Mouse (Mus musculus) limb, embryonic 11.5 days (tissue): ENCODE results near the gene Mepce. TPM values are rescaled to one million over a fixed set of nuclear protein-coding genes. Genes with fewer than 3 reads are reported as not detected.
A peak's percentile ranks its signal among the peaks of the same experiment; 100 is the strongest.

Experiments
- ATAC-seq: fragments of 200-750 bp; cut with Nextera tagmentation; 2 replicates; pipeline ENCODE4 v1.8.0; 2017; ENCODE audit warnings: low read depth; ENCODE audit not compliant: insufficient number of reproducible peaks, low FRiP score, low TSS enrichment
- DNase-seq: peaks from one replicate; pipeline ENCODE4 v3.0.0-alpha.2; 2015; ENCODE audit warnings: low spot score
- H3K27ac ChIP-seq: fragments of 300-500 bp; sonication (generic); replicated peaks from 2 replicates; pipeline ENCODE4 v1.5.1; 2014; ENCODE audit warnings: low read depth, mild to moderate bottlenecking, low read length
- H3K27me3 ChIP-seq: fragments of 300-500 bp; sonication (generic); 2 replicates; pipeline ENCODE4 v1.6.1; 2014; ENCODE audit warnings: mild to moderate bottlenecking, low read length, mixed read lengths; ENCODE audit not compliant: control insufficient read depth, insufficient read depth
- H3K36me3 ChIP-seq: fragments of 300-500 bp; sonication (generic); 2 replicates; pipeline ENCODE4 v1.6.1; 2014; ENCODE audit warnings: mild to moderate bottlenecking, low read length, moderate library complexity, mixed read lengths; ENCODE audit not compliant: control insufficient read depth, insufficient read depth
- H3K4me1 ChIP-seq: fragments of 300-500 bp; sonication (generic); 2 replicates; pipeline ENCODE4 v1.6.1; 2014; ENCODE audit warnings: low read length, mixed read lengths; ENCODE audit not compliant: control insufficient read depth, insufficient read depth
- H3K4me2 ChIP-seq: fragments of 300-500 bp; sonication (generic); 2 replicates; pipeline ENCODE4 v1.6.1; 2014; ENCODE audit warnings: low read depth, mild to moderate bottlenecking, moderate library complexity; ENCODE audit not compliant: severe bottlenecking
- H3K4me3 ChIP-seq: fragments of 300-500 bp; sonication (generic); 2 replicates; pipeline ENCODE4 v1.5.1; 2014; ENCODE audit warnings: low read depth, low read length
- H3K9ac ChIP-seq: fragments of 300-500 bp; sonication (generic); 2 replicates; pipeline ENCODE4 v1.6.1; 2014; ENCODE audit warnings: mild to moderate bottlenecking, low read length
- H3K9me3 ChIP-seq: fragments of 300-500 bp; sonication (generic); 2 replicates; pipeline ENCODE4 v1.6.1; 2016; ENCODE audit warnings: low read length; ENCODE audit not compliant: control insufficient read depth
- WGBS: fragments of 180-500 bp; shearing (Covaris S2); extraction: QIAGEN DNeasy Blood & Tissue Kit; methylation state at CpG from one replicate; pipeline ENCODE4 v1.1.7; 2014; 5-methylcytosine and 5-hydroxymethylcytosine counted together
- polyA plus RNA-seq: library from polyadenylated mRNA; unstranded; fragments of >200 nt; fragmentation: Nextera tagmentation; extraction: Ambion mirVana; gene quantifications from 2 replicates; pipeline ENCODE4 v1.2.1, GENCODE M21; 2014

Gene Mepce
- polyA plus RNA-seq, 1 experiment from 2014 or later = 12.0 TPM

DNA sequence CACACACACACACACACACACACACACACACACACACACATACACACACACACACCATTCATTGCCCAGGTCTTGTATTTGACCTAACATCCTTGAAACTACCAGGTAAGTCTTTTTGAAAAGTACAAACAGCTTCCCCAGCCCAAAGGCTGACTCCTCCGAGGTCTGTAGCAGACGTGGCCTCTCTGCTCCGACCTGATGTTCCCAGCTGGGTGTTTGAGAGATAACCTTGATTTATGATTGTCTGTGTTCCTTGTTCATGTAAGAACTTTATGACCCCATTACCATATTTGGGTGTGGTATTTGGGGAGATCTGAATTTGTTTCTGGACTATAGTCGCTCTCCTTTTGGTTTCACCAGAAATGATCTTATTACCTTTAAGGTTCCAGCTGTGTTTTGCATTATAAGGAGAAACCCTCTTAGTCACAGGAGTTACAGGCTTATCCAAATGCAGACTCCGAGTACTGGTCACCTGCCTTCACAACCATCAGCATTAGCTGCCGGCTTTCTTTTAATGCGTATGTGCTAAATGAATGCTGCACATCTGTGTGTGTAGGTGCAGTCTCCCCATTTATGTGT is 10.1 kb downstream of the Mepce start:
- 75% methylated on average over 7 of the region's 7 CpGs for WGBS
- Histone ChIP-seq H3K27ac (no peak overlapping the region), H3K4me1 (0 out of 2 replicates have a peak, but pooled peaks cover 7% of the 10 kb centered on the region), H3K36me3 (peaks cover 9% of the 10 kb centered on the region), H3K4me2 (no peak overlapping the region), H3K9ac (no peak overlapping the region), H3K4me3 (no peak overlapping the region), H3K9me3 (no peaks in the 10 kb centered on the region), H3K27me3 (no peaks in the 10 kb centered on the region)
- ATAC-seq (no peak), DNase-seq (no peak)

DNA sequence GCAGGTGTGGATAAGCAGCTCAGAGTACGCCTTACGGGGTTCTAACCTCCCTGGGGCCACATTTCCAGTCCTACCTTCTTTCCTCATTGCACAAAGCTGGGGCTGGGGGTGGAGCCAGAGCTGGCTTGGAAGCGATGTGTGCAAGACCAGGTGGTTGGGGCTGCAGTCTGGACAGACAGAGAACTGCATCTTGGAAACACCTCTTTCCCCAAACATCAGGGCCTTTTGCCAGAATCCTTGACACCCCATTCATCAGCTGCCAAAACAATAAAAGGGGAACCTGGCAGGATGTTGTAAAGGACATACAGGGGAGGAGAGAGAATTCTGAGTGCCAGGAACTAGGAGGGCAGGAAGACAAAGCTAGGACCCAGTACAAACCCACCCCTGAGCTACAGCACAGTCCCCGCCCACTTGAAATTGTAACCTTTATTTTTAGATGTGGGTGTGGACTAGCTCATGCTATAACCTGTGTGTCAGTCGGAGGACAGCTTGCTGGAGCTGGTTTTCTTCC is 11.0 kb downstream of the Mepce start:
- Histone ChIP-seq H3K4me3 (no peak overlapping the region), H3K4me2 (no peak overlapping the region), H3K9me3 (no peaks in the 10 kb centered on the region), H3K4me1 (0 out of 2 replicates have a peak, but pooled peaks cover 7% of the 10 kb centered on the region), H3K27me3 (no peaks in the 10 kb centered on the region), H3K27ac (no peak overlapping the region), H3K36me3 (peaks cover 3% of the 10 kb centered on the region), H3K9ac (no peak overlapping the region)
- WGBS = 34% methylated on average over 5 of the region's 5 CpGs
- no peak for DNase-seq
- peak; percentile 46; the same call in 1 of the 2 replicates for ATAC-seq

DNA sequence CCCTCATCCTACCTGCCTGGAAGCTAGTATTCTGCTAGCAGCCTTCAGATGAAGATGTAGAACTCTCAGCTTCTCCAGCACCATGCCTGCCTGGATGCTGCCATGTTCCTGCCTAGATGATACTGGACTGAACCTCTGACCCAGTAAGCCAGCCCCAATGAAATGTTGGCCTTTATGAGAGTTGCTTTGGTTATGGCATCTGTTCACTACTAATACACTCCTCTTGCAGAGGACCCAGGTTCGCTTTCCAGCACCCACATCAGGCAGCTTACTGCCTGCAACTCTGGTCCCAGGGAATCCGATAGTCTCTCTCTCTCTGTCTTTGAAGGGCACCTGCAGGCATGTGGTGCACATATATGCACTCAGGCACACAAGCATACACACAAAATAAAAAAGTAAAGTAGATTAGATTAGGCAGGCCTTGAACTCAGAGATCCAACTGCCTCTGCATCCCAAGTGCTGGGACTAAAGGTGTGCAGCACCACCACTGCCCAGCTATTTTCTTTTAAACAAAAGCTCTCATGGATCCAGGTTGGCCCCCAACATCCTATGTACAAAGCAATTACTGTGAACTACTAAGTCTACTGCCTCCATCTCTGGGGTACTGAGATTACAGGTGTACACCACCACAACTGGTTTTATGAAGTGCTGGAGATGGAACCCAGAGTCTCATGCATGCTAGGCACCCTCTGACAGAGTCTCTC is 11.7 kb downstream of the Mepce start:
- Histone ChIP-seq H3K4me1 (0 out of 2 replicates have a peak, but pooled peaks cover 7% of the 10 kb centered on the region), H3K27me3 (no peaks in the 10 kb centered on the region), H3K9ac (no peak overlapping the region), H3K27ac (no peak overlapping the region), H3K9me3 (no peaks in the 10 kb centered on the region), H3K4me2 (no peak overlapping the region), H3K4me3 (no peak overlapping the region), H3K36me3 (no peaks in the 10 kb centered on the region; the same call in 1 of the 2 replicates)
- 94% methylated on average over 2 of the region's 2 CpGs for WGBS
- ATAC-seq (no peak), DNase-seq (no peak)

- no peak for DNase-seq
- Histone ChIP-seq H3K36me3 (no peaks in the 10 kb centered on the region), H3K9me3 (no peaks in the 10 kb centered on the region), H3K9ac (no peak overlapping the region), H3K27ac (no peak overlapping the region), H3K4me2 (no peak overlapping the region), H3K4me3 (no peak overlapping the region), H3K27me3 (no peaks in the 10 kb centered on the region), H3K4me1 (no peaks in the 10 kb centered on the region)
- ATAC-seq = no peak
Measured at GRCm38 (mm10) chr5:137772755-137773154, 14.7 kb downstream of the Mepce start.

GRCm38 (mm10) chr5:137770709-137771108 is 16.7 kb downstream of the Mepce start:
- Histone ChIP-seq H3K27me3 (no peaks in the 10 kb centered on the region), H3K4me1 (no peaks in the 10 kb centered on the region), H3K27ac (no peak overlapping the region), H3K9ac (no peak overlapping the region), H3K9me3 (no peaks in the 10 kb centered on the region), H3K4me3 (no peak overlapping the region), H3K36me3 (no peaks in the 10 kb centered on the region), H3K4me2 (no peak overlapping the region)
- WGBS = 43% methylated on average over 2 of the region's 2 CpGs
- ATAC-seq = no peak
- peak; percentile 70 for DNase-seq

DNA sequence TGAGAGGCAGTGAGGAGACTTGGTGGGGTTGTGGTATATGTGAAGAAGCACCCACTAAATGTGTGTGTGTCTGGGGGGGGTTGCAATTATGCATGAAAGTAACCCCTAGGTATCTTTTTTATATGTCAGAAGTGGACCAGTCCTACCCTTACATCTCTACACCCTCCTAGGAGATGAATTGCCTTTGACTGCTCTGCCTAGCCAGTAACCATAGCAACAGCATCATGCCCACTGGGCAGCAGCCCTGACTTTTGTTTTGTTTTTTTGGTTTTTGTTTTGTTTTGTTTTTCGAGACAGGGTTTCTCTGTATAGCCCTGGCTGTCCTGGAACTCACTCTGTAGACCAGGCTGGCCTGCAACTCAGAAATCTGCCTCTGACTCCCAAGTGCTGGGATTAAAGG is 19.0 kb downstream of the Mepce start:
- H3K36me3 ChIP-seq = no peaks in the 10 kb centered on the region
- WGBS = 65% methylated on average over 1 of the region's 1 CpGs
- H3K9me3 ChIP-seq = no peaks in the 10 kb centered on the region
- DNase-seq (no peak), ATAC-seq (no peak; the same call in 1 of the 2 replicates)
- H3K9ac ChIP-seq = no peak overlapping the region
- no peak overlapping the region for H3K4me2 ChIP-seq
- no peaks in the 10 kb centered on the region for H3K4me1 ChIP-seq
- no peak overlapping the region for H3K27ac ChIP-seq
- H3K27me3 ChIP-seq = no peaks in the 10 kb centered on the region
- no peak overlapping the region for H3K4me3 ChIP-seq

DNA sequence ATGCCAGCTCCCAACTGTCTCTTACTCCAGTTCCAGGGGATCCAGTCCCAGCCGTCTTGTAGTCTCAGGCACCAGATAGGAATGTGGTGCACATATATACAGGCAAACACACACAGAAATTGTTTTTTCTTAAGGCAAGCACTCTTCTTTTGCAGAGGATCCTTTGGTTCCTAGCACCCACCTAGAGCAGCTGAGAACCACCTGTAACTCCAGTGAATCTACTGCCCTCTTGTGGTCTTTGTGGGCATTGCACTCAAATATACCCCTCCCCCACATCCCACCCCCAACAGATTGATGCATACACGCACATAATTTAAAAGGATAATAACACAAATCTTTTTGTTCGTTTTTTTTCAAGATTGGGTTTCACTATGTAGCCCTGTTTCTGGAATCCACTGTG is 21.2 kb downstream of the Mepce start:
- Histone ChIP-seq H3K27ac (no peak overlapping the region), H3K9ac (no peak overlapping the region), H3K36me3 (no peaks in the 10 kb centered on the region), H3K4me1 (no peaks in the 10 kb centered on the region), H3K9me3 (no peaks in the 10 kb centered on the region), H3K4me2 (no peak overlapping the region), H3K27me3 (no peaks in the 10 kb centered on the region), H3K4me3 (no peak overlapping the region)
- DNase-seq (no peak), ATAC-seq (no peak)
- WGBS = 62% methylated on average over 3 of the region's 3 CpGs

DNA sequence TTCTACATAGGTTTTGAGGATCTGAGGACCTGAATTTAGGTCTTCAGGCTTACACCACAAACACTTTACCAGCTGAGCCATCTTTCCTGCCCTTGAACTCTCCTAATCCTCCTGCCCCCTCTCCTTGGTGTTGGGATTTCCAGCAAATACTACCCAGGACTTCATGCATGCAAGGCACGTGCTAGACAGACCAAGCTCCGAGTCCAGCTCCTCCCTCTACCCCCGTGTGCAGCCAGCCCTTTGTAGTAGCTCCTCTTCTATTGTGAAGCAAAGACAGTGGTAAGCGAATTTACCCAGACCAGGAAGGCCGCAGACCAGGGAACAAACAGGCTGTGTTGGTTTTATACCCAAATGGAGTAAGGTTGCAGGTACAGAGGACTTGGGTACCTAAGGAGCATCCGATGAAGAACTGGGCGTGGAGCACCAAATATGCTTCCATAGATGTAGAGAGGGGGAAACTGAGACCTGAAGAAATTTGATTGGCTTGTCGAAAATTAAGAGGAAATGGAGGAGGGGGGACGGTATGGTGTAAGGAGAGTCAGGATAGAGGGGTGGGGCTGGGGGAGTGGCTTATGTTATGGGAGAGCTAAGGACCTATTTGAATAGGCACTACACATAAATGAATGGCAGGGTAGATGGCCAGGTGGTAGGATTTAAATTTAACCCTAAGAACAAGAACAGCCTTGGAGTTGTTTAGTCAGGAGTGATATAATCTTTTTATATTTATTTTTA is 22.7 kb downstream of the Mepce start:
- Histone ChIP-seq H3K9ac (no peak overlapping the region), H3K27ac (no peak overlapping the region), H3K36me3 (0 out of 2 replicates have a peak, but pooled peaks cover 1% of the 10 kb centered on the region), H3K4me2 (no peak overlapping the region), H3K27me3 (no peaks in the 10 kb centered on the region), H3K4me3 (no peak overlapping the region), H3K4me1 (no peaks in the 10 kb centered on the region), H3K9me3 (no peaks in the 10 kb centered on the region)
- WGBS = 64% methylated on average over 9 of the region's 9 CpGs
- no peak for ATAC-seq
- no peak for DNase-seq
